Mouse (Mus musculus): ENCODE measurements at regions not wholly inside any gene's neighbourhood (a gene's known extent, or its start where the extent isn't known, plus 50 kb on each side); places are given as distances from the start of the nearest gene placed in this dataset.
"Not testable (repeated sequence)": the region's sequence is repeated elsewhere in the genome, so short reads cannot be mapped to it uniquely, and the experiment has no call there.

DNA sequence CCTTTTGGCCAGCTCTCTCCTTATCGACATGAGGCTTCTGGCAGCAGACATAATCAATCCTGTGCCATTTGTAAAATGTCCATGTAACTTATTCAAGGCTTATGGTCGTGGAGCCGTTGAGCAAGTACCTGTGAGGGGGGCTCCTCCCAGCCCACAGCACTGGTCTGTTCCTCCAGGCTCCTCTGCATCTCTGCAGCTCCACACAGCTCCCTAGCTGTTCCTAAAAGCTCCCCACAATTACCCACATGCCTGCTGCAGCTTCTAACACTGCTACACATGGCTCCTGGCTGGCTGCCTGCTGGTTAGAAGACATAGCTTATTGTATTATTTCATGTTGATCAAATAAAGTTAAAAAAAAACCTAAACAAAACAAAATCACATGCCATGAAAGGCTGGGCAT is 77.9 kb downstream of the Tcp10c start:
- DNase-seq (ENCODE audit: low spot score in 2 of 2), result not testable (repeated sequence)

DNA sequence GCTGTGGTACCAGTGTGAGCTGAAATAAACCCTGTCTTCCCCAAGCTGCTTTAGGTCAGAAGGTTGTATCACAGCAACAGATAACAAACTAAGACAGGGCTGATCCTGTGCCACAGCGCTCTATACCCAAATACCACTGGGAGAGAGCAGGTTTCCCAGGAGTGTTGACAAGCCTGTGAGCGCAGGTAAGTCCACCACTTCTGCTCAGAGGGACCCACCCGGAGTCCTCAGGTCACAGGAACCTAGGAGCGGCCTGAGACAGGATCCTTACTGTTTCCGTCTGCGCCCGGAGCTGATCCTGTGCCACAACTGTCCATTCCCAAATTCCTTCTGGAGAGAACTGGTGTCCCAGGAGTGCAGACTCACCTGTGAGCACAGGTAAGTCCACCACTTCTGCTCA is 79.8 kb downstream of the Tcp10c start:
- DNase-seq (ENCODE audit: low spot score in 2 of 2), result not testable (repeated sequence)

DNA sequence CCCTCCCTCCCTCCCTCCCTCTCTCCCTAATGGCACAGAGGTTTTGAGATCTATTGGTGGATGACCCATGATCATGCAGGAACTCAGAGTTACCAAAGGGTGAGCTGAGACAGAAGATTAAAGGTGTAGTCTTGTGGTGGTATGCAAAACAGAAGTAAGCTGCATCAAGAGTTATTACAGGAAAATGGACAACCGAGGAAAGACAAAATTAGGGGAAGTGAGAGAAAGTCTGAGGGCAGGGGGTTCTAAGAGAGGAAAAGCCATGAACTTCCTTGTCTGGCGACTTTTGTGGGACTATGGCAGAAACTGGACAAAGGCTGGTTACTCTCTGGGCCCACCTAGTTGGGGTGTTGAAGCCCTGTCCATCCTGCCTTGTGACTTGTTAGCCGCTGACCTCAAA is 84.4 kb downstream of the Tcp10c start:
- DNase-seq (ENCODE audit: low spot score in 2 of 2), result not testable (repeated sequence)

DNA sequence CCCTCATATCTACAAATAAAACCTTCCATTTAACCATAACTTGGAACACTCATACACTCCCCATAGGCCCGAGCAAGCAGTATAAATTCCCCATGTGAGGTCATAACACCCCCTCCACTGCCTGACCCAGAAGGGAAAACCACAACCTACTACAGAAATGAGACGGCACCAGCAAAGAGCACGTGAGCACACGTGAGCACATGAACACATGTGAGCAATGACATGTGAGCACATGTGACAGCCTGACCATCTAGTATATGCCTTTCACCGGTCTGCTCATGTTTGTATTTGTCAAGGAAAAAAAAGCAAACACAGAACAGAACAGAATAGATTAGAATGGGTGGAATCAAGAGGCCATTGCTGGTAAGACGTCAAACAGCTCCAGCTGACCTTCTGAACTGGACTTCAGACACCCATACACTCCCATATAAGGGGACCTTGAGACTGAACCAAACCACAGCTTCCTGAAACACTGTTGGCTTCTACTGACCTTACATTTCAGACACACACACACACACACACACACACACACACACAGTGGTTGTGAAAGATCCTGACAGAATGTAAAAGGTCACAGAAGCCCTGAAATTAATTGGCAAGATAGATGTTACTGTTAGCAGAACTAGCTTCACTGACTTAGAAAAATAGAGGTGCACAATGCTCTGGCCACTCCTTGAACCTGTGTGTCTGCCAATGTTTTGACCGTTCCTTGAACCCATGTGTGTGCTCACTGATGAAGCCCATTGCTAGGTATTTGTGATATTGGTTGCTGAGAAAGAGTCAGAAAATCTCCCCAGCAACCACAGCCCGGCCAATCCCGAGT is 86.5 kb downstream of the Tcp10c start:
- not testable (repeated sequence) for DNase-seq (ENCODE audit: low spot score in 2 of 2)

DNA sequence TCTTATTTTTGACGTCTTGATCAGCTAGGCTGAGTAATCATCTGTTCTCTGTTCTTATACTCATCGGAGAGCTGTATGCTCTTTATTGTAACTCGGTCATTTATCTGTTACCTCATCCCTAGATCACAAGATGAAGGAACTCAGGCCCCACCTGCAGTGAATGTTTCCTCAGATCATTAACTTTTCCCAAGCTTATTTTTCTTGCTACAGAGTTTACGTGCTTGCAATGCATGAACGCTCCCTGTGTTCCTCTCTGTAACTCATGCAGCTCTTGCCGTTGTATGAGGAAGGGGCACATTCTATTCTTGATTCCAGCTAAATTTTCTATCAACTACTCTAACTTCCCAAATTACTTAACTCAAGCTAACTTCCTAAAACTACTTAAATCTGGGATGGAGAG is 87.9 kb downstream of the Tcp10c start:
- not testable (repeated sequence) for DNase-seq (ENCODE audit: low spot score in 2 of 2)

DNA sequence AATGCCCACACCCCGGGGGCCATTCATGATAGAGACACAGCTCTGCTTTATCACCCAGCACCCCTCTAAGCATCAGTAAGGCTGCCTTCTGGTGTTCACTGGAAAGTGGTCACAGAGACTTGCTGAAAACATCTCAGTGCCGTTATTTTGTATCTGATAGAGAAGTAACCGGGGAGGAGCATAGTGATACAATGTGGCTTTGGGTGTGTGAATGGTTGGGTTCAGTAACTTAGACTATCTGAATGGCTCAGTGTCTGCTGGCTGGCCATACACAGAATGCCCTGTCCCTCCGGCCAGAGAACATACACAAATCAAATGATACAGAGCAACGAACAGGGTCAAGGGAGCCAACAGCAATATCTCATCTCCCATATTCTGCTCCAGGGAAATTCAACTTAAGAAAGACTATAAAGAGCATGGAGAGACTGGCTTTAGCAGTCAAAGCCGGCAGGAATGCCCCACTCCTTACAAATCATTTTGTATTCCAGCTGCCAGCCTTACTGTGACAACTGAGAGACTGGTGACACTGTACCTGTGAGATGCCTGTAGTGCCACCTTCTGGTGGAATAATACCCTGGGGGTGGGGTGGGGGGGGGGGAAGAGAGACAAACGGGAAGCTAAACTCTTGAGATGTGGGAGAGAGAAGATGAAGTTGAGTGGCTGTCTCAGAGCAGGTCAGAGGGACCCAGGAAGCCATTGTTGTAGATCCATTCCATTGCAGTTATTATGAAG is 102.7 kb downstream of the Tcp10c start:
- DNase-seq (ENCODE audit: low spot score in 2 of 2), result not testable (repeated sequence)

DNA sequence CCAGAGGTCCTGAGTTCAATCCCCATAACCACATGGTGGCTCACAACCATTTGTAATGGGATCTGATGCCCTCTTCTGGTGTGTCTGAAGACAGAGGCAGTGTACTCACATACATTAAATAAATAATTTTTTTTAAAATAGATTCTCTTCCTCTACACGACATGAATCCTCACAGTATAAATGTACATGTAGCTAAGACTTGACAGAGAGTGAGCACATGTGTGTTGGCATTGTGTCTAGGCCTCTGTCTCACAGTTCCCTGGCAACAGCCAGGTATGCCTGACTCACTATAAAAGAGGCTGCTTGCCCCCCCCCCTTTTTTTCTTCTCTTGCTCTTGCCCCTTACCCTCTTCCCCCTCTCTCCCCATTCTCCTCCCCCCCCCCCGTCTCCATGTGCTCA is 103.6 kb downstream of the Tcp10c start:
- not testable (repeated sequence) for DNase-seq (ENCODE audit: low spot score in 2 of 2)

DNA sequence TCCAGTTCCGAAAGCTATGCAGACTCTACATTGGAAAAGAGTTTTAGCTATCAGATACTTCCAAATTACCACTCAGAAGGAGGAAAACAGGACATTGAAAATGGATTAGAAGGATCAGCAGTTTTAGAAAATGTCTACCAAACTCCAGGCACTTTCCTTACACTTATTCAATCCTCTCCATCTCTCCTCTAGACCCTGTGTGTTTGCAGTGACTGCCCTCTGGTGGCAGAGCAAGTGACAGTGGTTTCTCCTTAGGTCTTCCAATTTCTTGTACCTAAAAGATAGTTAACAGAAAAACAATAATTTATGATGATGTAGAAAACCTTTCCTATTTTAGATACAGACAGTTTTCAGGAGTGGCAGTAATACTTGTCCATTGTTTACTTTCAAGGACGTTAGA is 104.4 kb downstream of the Tcp10c start:
- DNase-seq (ENCODE audit: low spot score in 2 of 2), result not testable (repeated sequence)

DNA sequence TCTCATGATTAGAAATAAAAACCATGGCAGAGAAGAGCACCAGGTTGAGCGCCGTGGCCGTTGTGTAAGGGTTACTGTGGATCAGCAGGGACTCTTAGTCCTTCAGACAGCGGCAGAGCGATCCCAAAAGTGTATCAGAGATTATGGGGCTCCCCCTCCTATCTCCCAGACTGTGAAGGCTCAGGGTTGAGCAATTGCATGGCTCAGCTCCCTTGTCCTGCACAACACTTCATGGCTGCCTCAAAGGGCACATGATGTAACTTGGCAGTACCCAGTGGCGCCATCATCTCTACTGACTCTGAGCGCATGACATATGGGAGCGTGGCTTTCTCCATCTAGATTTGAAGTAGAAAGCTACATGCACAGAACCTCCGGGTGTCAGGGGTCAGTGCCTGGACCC is 108.3 kb downstream of the Tcp10c start:
- DNase-seq (ENCODE audit: low spot score in 2 of 2), result not testable (repeated sequence)

DNA sequence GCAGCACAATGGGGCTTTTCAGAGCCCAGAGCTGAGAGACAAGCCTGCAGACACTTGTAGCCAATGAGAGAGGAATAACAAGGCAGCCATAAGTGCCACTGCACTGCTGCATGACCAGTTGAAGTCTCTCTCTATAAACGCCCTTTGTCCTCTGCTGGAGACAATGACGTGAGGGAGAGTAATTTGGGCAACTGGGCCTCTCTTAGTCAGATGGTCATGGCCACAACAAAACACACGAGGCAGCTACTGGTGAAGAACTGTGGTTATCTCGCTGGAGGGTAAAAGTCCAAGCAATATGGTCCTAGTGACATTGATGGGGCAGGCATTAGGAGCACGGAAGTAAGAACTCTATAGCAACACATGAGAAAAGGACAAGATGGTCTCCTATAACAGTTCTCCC is 111.5 kb downstream of the Tcp10c start:
- DNase-seq (ENCODE audit: low spot score in 2 of 2), result not testable (repeated sequence)

DNA sequence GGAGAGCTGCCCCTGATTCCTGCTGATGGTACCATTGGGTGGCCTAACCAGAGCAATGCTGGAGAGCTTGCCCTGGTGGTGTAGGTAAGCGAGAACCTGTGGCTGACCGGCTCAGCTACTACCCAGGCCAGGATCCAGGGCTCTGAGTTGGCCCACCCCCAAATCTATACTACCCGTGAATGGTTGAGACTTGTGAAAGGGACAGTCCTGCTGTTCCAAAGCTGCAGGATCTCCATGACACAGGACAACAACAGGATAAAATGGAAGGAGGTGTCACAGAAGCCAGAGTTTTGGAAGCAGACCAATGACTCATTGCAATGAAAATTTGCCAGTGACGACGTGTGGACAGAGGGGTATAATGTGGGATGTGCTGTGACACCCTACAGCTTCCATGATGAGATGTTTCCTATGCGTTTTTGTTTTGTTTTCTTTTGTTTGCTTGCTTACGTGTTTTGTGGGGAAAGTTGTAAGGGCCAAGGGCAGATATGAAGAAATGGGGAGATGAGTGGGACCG is 115.6 kb downstream of the Tcp10c start:
- DNase-seq (ENCODE audit: low spot score in 2 of 2), result not testable (repeated sequence)

DNA sequence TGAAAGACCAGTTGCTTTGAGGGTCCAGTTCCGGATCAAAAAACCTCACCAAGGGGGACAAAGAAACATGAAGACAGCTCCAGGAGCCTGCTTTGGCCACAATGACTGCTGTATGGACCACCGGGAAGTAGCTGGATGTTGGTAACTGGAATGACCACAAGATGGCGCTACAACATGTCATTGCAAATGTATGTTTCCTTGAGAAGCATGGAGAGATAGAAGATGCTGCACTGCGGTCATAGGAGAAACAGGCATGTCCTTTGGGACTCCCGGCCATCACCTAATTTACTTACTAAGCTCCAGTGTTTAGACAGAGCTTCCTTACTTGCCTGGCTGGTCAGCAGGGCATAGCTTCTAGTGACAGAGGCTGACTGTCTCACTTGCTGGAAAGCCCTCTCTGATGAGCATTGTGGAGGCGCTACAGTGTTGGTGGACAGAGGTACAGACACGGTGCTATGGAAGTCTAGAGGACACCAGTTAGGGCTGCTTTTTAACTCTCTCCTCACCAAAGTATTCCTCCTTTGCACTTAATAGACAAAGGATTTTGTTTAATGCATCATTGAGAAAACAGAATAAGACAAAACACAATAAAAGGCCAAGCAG is 118.2 kb downstream of the Tcp10c start:
- DNase-seq (ENCODE audit: low spot score in 2 of 2), result peak; percentile 44 to 64

DNA sequence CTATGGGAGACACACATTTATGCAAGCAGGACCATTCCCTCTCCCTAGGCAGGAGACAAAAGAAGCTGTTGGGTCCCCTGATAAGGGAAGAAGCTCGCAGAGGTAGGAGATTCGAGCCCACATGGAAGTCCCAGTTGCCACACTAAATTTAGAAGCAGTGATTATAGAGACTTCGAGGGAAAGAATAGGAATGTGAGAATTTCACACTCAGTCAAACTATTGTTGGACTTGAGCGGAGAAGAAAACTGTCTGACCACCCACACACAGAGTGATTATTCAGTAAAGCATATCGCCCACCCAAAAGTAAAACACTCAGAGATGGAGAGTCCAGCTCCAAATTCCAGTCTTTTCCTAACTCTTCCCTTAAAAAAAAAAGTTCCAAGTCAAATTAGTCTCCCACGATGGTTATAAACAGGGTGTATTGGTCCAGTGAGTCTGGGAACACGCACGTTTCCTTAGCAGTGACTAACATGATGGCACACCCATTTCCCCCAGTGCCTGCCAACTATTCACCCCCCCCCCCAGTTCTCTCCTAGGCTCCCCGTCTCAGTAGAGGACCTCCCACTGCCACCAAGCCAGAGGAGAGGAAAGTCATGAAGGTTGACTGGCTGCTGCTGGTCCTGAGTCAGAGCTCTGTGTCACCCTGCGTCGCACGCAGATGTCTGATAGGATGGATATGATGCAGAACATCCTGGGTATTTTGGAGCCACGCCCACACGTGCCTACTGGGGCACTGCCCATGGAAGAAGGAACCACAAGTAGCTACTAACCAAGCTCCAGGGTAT is 120.1 kb downstream of the Tcp10c start:
- peak in 1 of 2 experiments; percentile 58 for DNase-seq (ENCODE audit: low spot score in 2 of 2)

DNA sequence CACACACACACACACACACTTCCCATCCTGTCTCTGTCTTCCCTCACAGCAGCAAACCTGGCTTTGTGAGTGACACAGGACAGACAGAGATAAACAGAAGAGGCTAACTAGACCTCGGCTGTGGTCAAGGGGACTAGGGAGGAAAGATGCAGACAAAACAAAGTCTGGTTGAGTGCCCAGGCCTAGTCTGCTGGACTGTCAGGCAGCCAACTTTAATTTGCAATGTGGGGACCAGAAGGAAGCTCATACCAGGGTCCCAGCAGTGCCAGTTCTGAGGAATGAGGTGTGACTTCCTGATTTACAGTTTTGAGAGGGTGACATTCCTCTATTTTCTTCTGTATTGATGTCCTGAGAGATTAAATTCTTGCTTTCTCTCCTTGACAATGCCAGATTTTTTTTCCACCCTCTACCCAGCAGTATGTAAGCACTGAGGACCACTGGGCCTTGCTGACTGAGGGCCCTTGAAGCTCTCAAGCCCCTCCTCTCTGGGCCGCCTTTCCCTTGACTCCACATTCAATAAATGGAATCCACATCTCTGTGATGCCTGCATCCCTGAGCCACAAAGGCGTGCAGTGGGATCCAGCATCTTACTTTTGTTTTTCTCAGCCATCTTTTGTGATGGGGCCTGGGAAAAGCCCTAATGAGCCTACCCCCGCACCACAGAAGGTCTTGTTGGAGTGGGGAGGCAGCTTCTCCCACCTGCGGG is 124.6 kb downstream of the Tcp10c start:
- DNase-seq (ENCODE audit: low spot score in 2 of 2), result peak in 1 of 2 experiments; percentile 4

DNA sequence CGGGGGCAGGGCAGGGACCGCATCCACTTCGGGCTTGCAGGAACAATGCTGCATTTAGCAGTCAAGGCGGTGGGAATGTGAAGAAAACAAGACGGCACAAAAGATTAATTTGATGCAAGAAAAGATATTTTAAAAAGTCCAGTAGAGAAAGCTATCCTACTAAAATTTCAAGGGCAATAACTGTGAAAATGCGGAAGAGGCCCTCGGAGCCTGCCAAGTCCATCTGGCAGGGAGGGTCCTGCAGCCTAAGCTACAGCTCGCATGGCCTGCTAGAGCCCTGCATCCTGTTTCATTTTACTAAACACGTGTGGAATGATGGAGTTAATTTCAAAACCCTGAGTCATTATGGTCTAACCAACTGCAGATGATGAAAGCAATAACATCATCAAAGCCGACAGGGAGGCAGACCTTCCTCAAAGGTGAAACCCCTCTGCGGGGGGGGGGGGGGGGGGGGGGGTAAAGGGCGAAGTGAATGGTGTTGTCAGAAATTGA is 125.2 kb downstream of the Tcp10c start:
- no peak for DNase-seq (ENCODE audit: low spot score in 2 of 2)

DNA sequence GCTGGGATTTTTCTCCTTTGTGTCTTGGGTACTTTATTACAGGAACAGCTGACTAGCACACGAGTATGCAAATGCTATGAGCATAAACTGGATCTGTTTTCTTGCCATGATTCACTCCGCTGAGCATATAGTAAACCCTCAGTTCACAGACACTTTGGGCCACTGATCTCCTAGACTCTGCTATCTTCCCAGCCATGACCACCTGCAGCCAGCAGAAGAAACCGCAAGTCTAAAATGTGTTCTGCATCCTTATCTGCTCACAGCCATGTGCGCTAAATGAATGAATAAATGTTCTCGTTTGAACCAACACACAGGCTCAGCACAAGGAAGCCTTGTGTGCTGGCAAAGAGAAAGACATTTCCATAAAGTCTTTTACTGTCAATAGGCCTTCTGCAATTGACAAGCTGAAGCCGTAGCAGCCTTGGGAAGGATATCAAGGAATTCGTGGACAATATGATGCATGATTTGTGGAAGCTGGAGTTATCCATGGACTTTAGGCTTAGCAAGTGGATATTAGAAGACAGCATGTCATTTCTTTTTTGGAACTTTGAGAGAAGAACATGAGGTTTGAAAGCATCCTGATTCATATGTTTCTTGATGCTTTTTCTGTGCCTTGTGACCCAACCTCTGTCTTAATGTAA is 127.2 kb downstream of the Tcp10c start:
- no peak for DNase-seq (ENCODE audit: low spot score in 2 of 2)

DNA sequence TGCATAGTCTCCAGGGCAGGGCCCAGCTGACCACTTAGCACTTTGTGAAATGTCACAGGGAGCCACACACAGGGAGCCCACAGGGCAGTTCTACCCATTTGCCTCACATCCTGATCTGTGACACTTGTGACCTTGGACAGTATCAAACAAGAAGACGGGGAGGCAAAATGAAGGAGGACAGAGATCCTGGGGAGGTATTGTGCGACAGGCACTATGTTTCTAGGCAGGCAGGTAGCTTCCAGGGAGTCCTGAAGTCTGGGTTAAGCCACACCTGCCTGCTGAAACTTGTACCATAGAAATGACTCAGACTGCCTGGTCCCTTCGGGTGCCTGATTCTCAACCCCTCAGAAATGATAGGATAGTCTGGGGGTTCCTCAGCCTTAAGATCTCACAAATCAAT is 127.8 kb downstream of the Tcp10c start:
- DNase-seq (ENCODE audit: low spot score in 2 of 2), result no peak

DNA sequence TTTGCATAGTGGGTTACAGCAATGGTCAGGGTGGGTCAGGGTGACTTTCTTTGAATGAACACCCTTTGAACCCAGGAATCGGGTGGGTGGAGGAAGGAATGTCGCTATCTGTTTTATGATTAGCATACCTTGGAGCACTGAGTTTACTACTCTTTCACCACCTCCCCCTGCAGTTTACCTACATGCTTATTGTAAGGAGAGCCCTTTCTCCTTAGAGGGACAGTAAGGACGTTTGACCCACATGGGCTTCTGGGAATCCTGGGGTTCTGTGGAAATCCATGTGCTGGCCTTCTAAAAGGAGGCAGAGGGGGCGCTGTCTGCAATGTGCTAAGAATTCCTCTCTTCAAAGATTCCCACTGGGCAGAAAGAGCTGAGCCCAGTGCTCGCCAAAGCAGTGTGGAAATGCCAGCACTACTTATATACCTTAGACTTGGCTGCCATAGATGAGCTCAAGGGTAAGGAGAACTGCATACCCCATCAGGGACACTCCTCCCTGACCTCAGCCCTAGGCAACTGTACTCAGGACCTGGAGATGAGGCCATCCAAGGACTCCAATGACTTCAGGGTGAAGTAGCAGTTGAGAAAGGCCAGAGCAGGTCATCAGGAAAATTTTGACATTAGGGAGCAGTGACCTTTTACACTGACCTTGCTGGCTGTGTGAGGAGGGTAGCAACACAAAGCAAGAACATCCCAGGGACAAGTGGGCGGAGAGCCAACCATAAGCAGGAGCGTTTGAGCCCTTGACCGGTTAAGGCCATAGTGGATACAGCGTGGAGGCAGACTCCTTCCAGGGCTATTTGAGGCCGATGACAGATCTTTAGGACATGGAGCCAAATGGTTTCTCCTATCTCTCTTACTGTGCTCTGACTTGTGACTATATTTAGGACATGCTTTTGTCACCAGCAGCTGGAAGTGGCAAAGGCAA is 133.2 kb downstream of the Tcp10c start:
- no peak for DNase-seq (ENCODE audit: low spot score in 2 of 2)
